Comparison of ENCODE assay signal across 19 mouse cellular contexts in the genomic region with DNA sequence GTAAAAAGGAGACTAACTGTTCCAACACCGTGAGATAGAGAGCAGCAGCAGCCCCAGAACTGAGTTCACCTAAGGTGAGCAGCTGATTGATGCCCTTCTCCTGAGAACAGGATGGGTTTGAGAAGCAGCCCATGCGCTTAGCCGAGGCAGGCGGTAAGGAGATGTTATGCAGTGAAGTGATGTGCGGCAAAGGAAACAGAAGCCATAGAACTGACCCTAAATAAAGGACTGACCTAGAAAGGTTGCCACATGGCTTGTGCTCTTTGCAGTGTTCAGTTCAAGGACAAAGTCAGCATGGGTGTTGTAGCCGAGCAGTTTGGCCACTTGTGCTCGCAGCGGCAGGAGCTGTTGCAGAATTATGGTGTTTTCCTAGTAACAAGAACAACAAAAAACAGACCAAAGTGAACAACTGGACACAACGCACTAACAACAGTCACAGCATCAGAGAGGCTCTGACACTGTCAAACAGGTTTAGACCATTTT. TPM values are rescaled to one million over a fixed set of nuclear protein-coding genes. Genes with fewer than 3 reads are reported as not detected.
"Had no signal": no experiment of that assay in that cellular context is flagged by ENCODE, and none has a peak within 500 bp of the region (broad histone marks: within the 10 kb centered on the region; RNA-seq: fewer than 3 reads in every experiment).

No protein-coding gene starts in this region.

- DNase-seq: lung, embryonic 14.5 days; lung, postnatal 10 days; lung, postnatal 4 days; midbrain, embryonic 14.5 days; retina, postnatal 1 day; right cerebral cortex, adult 18-20 months; right cerebral cortex, postnatal 25 days; right cerebral cortex, postnatal 4 days; spleen, adult 18-20 months; thymus, adult 18-20 months; thymus, postnatal 14 days; thymus, postnatal 36 days had no signal

- H3K27ac ChIP-seq: midbrain, embryonic 10.5 days; midbrain, embryonic 12.5 days; neural tube, embryonic 13.5 days; neural tube, embryonic 15.5 days had no signal

- ATAC-seq: midbrain, embryonic 16.5 days had no signal

- H3K4me3 ChIP-seq: midbrain, embryonic 10.5 days; midbrain, embryonic 12.5 days; myocyte; neural tube, embryonic 13.5 days; neural tube, embryonic 15.5 days had no signal

- H3K9ac ChIP-seq: lung, embryonic 14.5 days; midbrain, embryonic 12.5 days; neural tube, embryonic 13.5 days; neural tube, embryonic 15.5 days had no signal

- H3K9me3 ChIP-seq: midbrain, embryonic 10.5 days; midbrain, embryonic 12.5 days; neural tube, embryonic 13.5 days; neural tube, embryonic 15.5 days had no signal

- H3K27me3 ChIP-seq: midbrain, embryonic 12.5 days; neural tube, embryonic 13.5 days; neural tube, embryonic 15.5 days had no signal

- H3K4me2 ChIP-seq: lung, embryonic 14.5 days; midbrain, embryonic 12.5 days; neural tube, embryonic 13.5 days; neural tube, embryonic 15.5 days had no signal

- H3K4me1 ChIP-seq: midbrain, embryonic 10.5 days; midbrain, embryonic 12.5 days; neural tube, embryonic 13.5 days; neural tube, embryonic 15.5 days had no signal

RNA-seq across cellular contexts. Expression of a gene that starts 57.2 kb away (rescaled TPM):
- total RNA-seq: megakaryocyte-erythroid progenitor cell, adult 5-6 weeks had no signal
